Mouse (Mus musculus) retina, adult 2 months (tissue): ENCODE data around the gene Grcc10.

Experiments used
- DNase-seq: peaks from one replicate; pipeline ENCODE4 v3.0.0-alpha.2; 2012; ENCODE audit warnings: low read depth, low spot score

The Grcc10 gene

DNA sequence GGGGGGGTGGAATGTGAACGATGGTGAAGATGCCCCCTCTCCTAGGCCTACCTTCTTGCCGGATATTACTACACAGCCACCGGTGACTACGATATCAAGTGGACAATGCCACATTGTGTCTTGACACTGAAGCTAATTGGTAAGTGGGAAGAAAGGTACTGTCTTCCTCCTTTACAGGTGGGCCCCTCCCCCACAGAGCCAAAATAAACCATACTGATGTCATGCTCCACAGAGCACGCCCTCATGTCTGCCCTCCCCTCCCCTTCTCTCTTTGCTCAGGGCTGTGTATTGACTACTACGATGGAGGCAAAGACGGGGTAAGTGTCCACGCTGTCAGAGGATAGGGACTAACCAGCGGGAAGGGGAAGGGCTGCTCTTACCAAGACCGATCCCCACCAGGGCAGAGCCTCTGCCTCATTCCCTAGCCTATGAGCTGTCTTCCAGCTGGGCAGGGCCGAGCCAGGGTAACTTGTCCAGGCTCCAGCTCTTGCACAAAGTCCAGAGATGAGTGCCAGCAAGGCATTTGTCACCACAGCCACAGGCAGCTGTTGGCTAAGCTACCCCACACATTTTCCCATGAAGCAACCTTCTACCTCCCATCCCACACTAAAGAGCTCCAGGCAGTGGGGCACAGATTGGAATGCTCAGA, 41.1 kb downstream of the Grcc10 start:
- DNase-seq, result no peak

DNA sequence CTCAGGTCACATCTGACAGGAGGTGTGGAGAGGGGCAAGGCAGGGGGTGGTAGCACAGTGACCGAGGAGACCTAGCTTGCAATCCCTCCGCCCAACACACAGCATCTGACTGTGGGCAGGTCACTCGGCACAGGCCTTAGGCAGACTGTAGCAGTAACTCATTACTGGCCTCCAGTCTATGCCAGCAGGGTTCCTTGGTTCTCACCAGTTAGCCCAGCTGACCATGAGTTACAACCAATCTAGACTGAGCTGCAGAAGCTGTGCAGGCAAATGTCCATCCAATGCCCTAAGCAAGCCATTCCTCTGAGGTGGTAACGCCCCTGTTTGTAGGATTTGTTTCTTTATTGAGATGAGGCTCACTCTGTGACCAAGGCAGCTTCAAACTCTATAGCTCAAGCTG, 41.8 kb downstream of the Grcc10 start:
- no peak for DNase-seq

DNA sequence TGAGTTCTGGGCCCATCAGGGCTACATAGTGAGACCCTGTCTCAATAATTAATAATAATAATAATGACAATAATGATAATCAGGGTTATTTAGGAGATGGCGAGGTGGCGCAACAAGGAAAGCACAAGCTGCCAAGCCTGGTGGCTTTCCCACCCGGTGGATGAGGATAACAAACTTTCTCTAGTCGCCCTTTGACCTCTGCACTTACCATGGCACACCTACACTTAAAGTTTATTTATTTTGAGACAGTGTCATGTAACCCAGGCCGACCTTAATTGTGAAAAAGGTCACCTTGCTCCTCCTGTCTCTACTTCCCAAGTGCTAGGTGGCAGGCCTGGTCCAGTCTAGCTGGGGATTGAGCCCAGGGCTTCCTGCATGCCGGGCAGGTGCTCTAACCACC, 42.4 kb downstream of the Grcc10 start:
- DNase-seq, result no peak

DNA sequence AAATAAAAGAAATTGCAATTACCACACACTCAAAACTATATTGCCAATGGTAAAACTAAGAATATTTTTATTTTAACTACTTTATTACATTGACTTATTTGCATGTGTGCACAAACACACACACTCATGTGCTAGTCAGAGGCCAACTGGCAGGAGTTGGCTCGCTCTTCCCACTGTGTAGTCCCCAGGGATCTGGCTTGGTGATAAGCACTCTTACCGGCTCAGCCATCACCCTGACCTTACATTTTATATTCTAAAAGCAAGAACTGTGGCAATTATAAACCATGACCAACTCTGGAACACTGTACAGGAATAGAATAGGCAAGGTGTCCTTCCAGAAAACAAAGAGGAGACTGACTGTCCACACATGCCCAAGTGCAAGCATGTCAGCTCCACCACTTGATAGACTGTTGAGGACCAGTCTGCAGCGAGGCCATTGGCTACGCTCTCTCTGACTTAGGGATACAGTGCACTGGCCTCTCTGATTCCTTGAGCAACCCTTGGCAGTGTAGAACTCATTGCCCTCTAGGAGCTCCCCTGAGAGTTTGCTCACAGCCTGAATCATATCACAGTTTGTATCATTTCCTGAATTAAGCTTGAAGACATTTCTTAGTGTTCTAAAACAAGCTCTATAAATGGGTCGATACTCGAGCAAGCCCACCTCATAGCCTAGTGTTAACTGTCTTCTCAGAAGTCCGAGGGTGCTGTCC, 44.6 kb downstream of the Grcc10 start:
- no peak for DNase-seq

DNA sequence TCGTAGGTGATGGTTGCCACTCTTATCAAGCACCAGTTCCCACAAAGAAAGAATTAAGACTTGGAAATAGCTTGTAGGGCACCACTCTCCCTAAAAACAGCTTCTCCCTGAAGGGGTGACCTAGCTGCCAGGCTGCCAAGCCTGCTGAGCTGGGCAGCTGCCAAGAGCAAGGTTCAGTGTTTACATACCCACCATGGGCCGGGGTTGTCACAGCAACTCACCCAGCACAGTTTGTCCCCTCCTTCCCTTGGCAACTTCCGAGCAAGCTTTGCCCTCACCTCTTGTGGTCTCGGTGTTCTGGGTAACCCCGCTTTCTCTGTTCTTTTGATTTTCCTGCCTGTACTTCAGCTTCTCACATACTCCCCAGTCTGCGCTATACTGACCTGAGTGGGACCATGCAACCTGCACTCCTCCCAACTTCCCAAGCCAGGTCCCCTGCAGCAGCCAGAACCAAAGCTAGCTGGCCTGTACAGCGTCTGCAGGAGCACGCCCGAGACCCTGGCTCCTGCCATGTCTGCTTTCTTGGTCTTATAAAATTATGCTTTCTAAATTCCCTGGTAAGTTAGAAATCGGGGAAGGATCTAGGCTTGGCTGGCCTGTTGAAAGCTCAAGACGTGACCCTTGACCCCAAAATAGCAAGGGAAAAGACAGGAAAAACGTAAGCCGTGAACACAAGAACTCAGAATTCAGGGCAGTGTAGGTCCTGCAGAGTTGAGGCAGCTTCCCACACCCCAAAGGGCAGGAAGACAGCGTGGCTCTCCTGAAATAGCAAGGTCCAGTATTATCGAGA, 46.8 kb downstream of the Grcc10 start:
- DNase-seq, result no peak

DNA sequence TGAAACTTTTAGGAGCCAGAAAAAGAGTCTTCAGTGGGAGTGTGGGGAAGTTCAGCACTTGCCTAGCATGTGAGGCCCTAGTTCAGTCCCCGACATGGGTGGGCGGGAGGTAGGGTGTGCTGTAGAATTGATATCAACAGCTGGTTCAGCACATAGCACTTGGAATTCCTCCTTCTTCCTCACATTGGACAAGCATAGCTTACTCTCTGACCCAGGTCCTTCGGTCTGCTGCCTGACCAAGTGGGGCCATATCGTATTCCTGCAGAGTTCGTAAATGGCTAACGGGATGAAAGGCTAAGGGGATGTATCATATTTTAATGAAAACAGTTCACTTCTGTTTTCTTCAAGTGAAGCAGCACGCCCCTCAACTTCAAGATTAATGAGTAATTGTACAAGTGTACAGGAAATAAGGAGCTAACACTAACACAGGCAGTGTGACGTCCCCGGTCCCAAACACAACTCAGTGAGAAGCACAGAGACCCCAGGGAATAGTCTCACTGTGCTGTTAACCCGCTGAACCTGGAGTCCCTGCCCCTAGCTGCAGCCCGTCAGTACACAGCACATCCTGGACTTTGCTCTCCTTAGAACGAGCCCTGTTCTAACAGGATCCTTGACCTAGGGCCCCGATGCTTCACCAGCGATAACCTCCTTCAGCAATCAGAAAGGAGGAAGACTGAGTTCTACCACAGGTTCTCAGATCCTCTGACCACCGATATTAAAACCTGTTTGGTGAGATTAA, 47.8 kb downstream of the Grcc10 start:
- DNase-seq, result no peak

DNA sequence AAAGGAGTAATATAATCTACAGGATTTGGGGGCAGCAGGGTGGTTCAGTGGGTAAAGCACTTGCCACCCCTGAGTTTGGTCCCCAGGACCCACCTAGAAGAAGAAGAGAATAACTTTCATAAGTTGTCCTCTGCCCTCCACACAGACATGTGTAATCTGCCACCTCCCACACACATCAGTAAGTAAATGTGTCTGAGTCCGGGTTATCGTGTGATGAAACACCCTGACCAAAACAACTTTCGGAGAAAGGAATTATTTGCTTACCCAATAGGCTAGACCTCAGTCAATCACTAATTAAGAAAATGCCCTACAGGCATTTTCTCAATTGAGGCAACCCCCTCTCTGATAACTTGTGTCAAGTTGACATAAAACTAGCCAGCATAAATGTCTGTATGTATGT, 50.7 kb downstream of the Grcc10 start:
- DNase-seq, result no peak
